ENCODE assay signal across 26 mouse cellular contexts in the genomic region with DNA sequence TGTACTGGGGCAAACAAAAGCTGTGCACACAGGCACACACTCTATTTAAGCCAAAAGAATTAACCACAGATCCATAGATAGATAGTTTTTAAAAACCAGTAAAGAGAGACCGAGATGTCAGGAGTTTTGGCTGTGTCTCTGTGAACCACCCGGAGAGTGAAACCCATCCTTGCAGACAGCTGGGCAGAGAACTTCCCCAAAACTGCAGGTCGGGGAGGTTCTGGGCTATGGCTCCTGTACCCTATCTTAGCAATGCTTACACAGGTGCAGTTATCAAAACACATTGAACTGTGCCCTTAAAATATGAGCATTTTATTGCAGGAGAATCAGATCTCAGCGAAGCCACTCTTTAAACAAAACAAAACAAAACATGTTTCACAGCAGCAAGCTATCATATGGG. TPM values are rescaled to one million over a fixed set of nuclear protein-coding genes. Genes with fewer than 3 reads are reported as not detected.
A peak's percentile ranks its signal among the peaks of the same experiment; 100 is the strongest.
DNase-seq lines count a peak whose midpoint lies in the region; ATAC-seq and TF ChIP-seq lines count a peak whose summit lies in the region.
"Had no signal": no experiment of that assay in that cellular context is flagged by ENCODE, and none has a peak within 500 bp of the region (broad histone marks: within the 10 kb centered on the region; RNA-seq: fewer than 3 reads in every experiment).

No protein-coding gene starts in this region.

- H3K36me3 ChIP-seq in heart, adult 2 months (ENCODE audit: control insufficient read depth, insufficient read depth, low read length) = no peaks in the 10 kb centered on the region
- H3K36me3 ChIP-seq in CH12.LX (replicated peaks in 1 of 2; ENCODE audit: control insufficient read depth in 1 of 2, insufficient read depth in 1 of 2, low read length in 1 of 2) = no peaks in the 10 kb centered on the region
- H3K36me3 ChIP-seq: embryonic facial prominence, embryonic 13.5 days; forebrain, embryonic 12.5 days; heart, embryonic 10.5 days; midbrain, embryonic 10.5 days; neural tube, embryonic 15.5 days had no signal

- no peak overlapping the region for H3K9ac ChIP-seq in heart, adult 2 months (ENCODE audit: low read depth, low read length)
- H3K9ac ChIP-seq in CH12.LX (ENCODE audit: insufficient read depth, low read depth) = no peak overlapping the region
- H3K9ac ChIP-seq: embryonic facial prominence, embryonic 13.5 days; forebrain, embryonic 12.5 days; hindbrain, embryonic 14.5 days; lung, embryonic 14.5 days; neural tube, embryonic 15.5 days had no signal

- no peaks in the 10 kb centered on the region for H3K27me3 ChIP-seq in heart, adult 2 months (ENCODE audit: control insufficient read depth, insufficient read depth, low read length)
- H3K27me3 ChIP-seq in CH12.LX (replicated peaks) = peaks cover 39% of the 10 kb centered on the region
- H3K27me3 ChIP-seq: embryonic facial prominence, embryonic 13.5 days; forebrain, embryonic 12.5 days; neural tube, embryonic 15.5 days; Patski had no signal

- ATAC-seq in megakaryocyte progenitor cell, adult 5-6 weeks (replicated peaks; ENCODE audit: poor library complexity) = 0 out of 2 replicates have a peak, but pooled peaks have one; percentile 19
- ATAC-seq: CD4-positive, CD25-positive, alpha-beta regulatory T cell, adult 4 months; inflammation-experienced regulatory T-cells, adult 6 months; Patski had no signal

- no peak overlapping the region for H3K4me2 ChIP-seq in CH12.LX (ENCODE audit: insufficient read depth, low read depth, poor library complexity, severe bottlenecking)
- H3K4me2 ChIP-seq: embryonic facial prominence, embryonic 13.5 days; forebrain, embryonic 12.5 days; hindbrain, embryonic 14.5 days; lung, embryonic 14.5 days; neural tube, embryonic 15.5 days had no signal

- no peak for TF ChIP-seq RAD21 in CH12.LX (IDR thresholded peaks at IDR 0.05; ENCODE audit: low read depth, low read length)

- WGBS in heart, adult 2 months = 77% methylated on average over 4 of the region's 4 CpGs

- H3K79me2 ChIP-seq in heart, adult 2 months (replicated peaks; ENCODE audit: control insufficient read depth, insufficient read depth, low read length) = no peaks in the 10 kb centered on the region; the same call in 1 of the 2 replicates
- no peaks in the 10 kb centered on the region; the same call in 1 of the 2 replicates for H3K79me2 ChIP-seq in CH12.LX (replicated peaks; ENCODE audit: control insufficient read depth, extremely low read depth, insufficient read depth, poor library complexity, severe bottlenecking)

- peaks cover 32% of the 10 kb centered on the region for H3K4me1 ChIP-seq in heart, adult 2 months (ENCODE audit: control insufficient read depth, insufficient read depth, low read length)
- H3K4me1 ChIP-seq in CH12.LX (ENCODE audit: control insufficient read depth in 1 of 2, insufficient read depth in 2 of 2) = peaks cover 27 to 72% of the 10 kb centered on the region in 2 experiments

- TF ChIP-seq POLR2A in heart, adult 2 months (IDR thresholded peaks at IDR 0.05; ENCODE audit: insufficient read depth, low read depth, low read length) = no peak
- TF ChIP-seq POLR2A in CH12.LX (IDR thresholded peaks at IDR 0.05; ENCODE audit: low read depth, low read length) = no peak

- TF ChIP-seq EP300 in heart, adult 2 months (IDR thresholded peaks at IDR 0.05; ENCODE audit: insufficient read depth, low read depth, low read length) = no peak
- TF ChIP-seq EP300 in CH12.LX (IDR thresholded peaks at IDR 0.05; ENCODE audit: low read length) = peak; percentile 50; the same call in 1 of the 2 replicates

- TF ChIP-seq CTCF in heart, adult 2 months (IDR thresholded peaks at IDR 0.05) = no peak
- TF ChIP-seq CTCF in CH12.LX (conservative IDR thresholded peaks at IDR 0.05 in 1 of 2, IDR thresholded peaks at IDR 0.05 in 1 of 2; ENCODE audit: low read depth in 2 of 2, low read length in 2 of 2) = no peak
- TF ChIP-seq CTCF in left cerebral cortex, adult 2 months (IDR thresholded peaks at IDR 0.05) = no peak

- no peak overlapping the region; the same call in 1 of the 2 replicates for H3K27ac ChIP-seq in heart, adult 2 months
- H3K27ac ChIP-seq in CH12.LX (ENCODE audit: insufficient read depth, low read depth) = no peak overlapping the region
- H3K27ac ChIP-seq in left cerebral cortex, adult 2 months = no peak overlapping the region
- H3K27ac ChIP-seq: embryonic facial prominence, embryonic 13.5 days; forebrain, embryonic 12.5 days; heart, embryonic 10.5 days; hindbrain, embryonic 14.5 days; midbrain, embryonic 10.5 days; neural tube, embryonic 15.5 days had no signal

- intact Hi-C loops in heart, adult 2 months (cut with DNase I) = no loop called here
- intact Hi-C loops in left cerebral cortex, adult 2 months (cut with DNase I) = no loop called here

- no peak overlapping the region for H3K4me3 ChIP-seq in heart, adult 2 months
- H3K4me3 ChIP-seq in CH12.LX (replicated peaks in 1 of 3; ENCODE audit: low read depth in 2 of 3, low read length in 2 of 3, poor library complexity in 1 of 3) = no peak overlapping the region
- H3K4me3 ChIP-seq in left cerebral cortex, adult 2 months = no peak overlapping the region
- H3K4me3 ChIP-seq: embryonic facial prominence, embryonic 13.5 days; erythroblast, embryonic 14.5 days; forebrain, embryonic 12.5 days; heart, embryonic 10.5 days; layer of hippocampus, adult 2 months; midbrain, embryonic 10.5 days; neural tube, embryonic 15.5 days had no signal

- H3K9me3 ChIP-seq in CH12.LX (replicated peaks; ENCODE audit: low read length) = no peaks in the 10 kb centered on the region
- H3K9me3 ChIP-seq: embryonic facial prominence, embryonic 13.5 days; forebrain, embryonic 12.5 days; heart, embryonic 10.5 days; midbrain, embryonic 10.5 days; neural tube, embryonic 15.5 days had no signal

- in situ Hi-C loops in CH12.LX (cut with MboI; ENCODE audit: low pct_ligation_motif_present, low pct_unique_long_range_greater_than_20kb, low sequenced_read_pairs) = no loop called here

- dilution Hi-C loops in CH12.LX (cut with MboI; ENCODE audit: extremely low pct_ligation_motif_present, extremely low pct_unique_long_range_greater_than_20kb, low sequenced_read_pairs) = no loop called here

- DNase-seq in heart, adult 11 months = peak; percentile 89
- DNase-seq in heart, adult 2 months = no peak
- DNase-seq in CH12.LX (ENCODE audit: extremely low read depth) = no peak
- peak; percentile 70 for DNase-seq in thymus, postnatal 14 days
- DNase-seq in kidney, adult 18-20 months = no peak
- no peak for DNase-seq in adrenal gland, adult 8-10 months
- no peak for DNase-seq in left cerebral cortex, adult 2 months (ENCODE audit: extremely low spot score in 1 of 2, low spot score in 2 of 2)
- DNase-seq: embryo, embryonic 11 days; gastrocnemius, postnatal 36 days; heart, postnatal 4 days; kidney, adult 8-10 months; kidney, postnatal 14 days; lung, embryonic 14.5 days; right cerebral cortex, postnatal 25 days had no signal

TF ChIP-seq in CH12.LX, 34 proteins besides CTCF, POLR2A, EP300 and RAD21:
- no peak for TF ChIP-seq E2F4 (IDR thresholded peaks at IDR 0.05; ENCODE audit: insufficient replicate concordance, low read depth, low read length)
- no peak for TF ChIP-seq USF1 (IDR thresholded peaks at IDR 0.05; ENCODE audit: low read depth, low read length)
- no peak for TF ChIP-seq TCF12 (IDR thresholded peaks at IDR 0.05; ENCODE audit: low read depth, low read length)
- TF ChIP-seq GABPA (IDR thresholded peaks at IDR 0.05; ENCODE audit: insufficient replicate concordance, low read depth, low read length) = no peak
- no peak for TF ChIP-seq SIN3A (IDR thresholded peaks at IDR 0.05; ENCODE audit: low read length)
- TF ChIP-seq TBP (conservative IDR thresholded peaks at IDR 0.05; ENCODE audit: low read depth, low read length) = no peak
- TF ChIP-seq JUN (IDR thresholded peaks at IDR 0.05; ENCODE audit: insufficient read depth, low read depth, low read length) = no peak
- TF ChIP-seq POLR2AphosphoS2 (IDR thresholded peaks at IDR 0.05; ENCODE audit: low read depth, low read length) = no peak
- TF ChIP-seq MYC (IDR thresholded peaks at IDR 0.05; ENCODE audit: low read depth, low read length) = no peak

RNA-seq across cellular contexts. Expression of a gene that starts 5.5 kb away (rescaled TPM):
- total RNA-seq in heart, adult 2 months (2021) = 10 to 100 TPM; 30.4 to 33.5 TPM
- 26.0 and 38.0 TPM in 2 replicates for polyA plus RNA-seq in heart, adult 2 months (2012; rRNA removed)
- 8.8 and 10.3 TPM in 2 replicates for total RNA-seq in CH12.LX (2012; rRNA removed)
- 3.7 and 4.4 TPM in 2 replicates for total RNA-seq in CH12.LX (2014; rRNA removed)
- 2.2 and 2.5 TPM in 2 replicates for polyA plus RNA-seq in CH12.LX (2012; ENCODE audit: insufficient read length, low read depth)
- 25.0 and 26.5 TPM in 2 replicates for total RNA-seq in megakaryocyte progenitor cell, adult 5-6 weeks (2015)
- total RNA-seq in megakaryocyte progenitor cell, adult 5-6 weeks (2017) = 37.6 and 45.7 TPM in 2 replicates
- total RNA-seq in adrenal gland, adult 8-10 months (2022) = 10 to 100 TPM; 33.3 to 53.8 (median 43.4) TPM
- 10 to 100 TPM; 57.9 to 59.0 TPM for total RNA-seq in left cerebral cortex, adult 2 months (2021)

RNA-seq across cellular contexts. Expression of a gene that starts 33.8 kb away (rescaled TPM):
- 10 to 100 TPM; 21.8 to 25.6 TPM for total RNA-seq in heart, adult 2 months (2021)
- 23.2 and 30.1 TPM in 2 replicates for polyA plus RNA-seq in heart, adult 2 months (2012; rRNA removed)
- total RNA-seq in CH12.LX (2012; rRNA removed) (15.0 and 20.2 TPM in 2 replicates), CH12.LX (2014; rRNA removed) (19.4 and 21.1 TPM in 2 replicates)
- polyA plus RNA-seq in CH12.LX (2012; ENCODE audit: insufficient read length, low read depth) = 16.5 and 17.6 TPM in 2 replicates
- 12.2 and 12.6 TPM in 2 replicates for total RNA-seq in megakaryocyte progenitor cell, adult 5-6 weeks (2015)
- 17.3 and 19.8 TPM in 2 replicates for total RNA-seq in megakaryocyte progenitor cell, adult 5-6 weeks (2017)
- 10 to 100 TPM; 36.6 to 49.1 (median 43.4) TPM for total RNA-seq in adrenal gland, adult 8-10 months (2022)
- total RNA-seq in left cerebral cortex, adult 2 months (2021) = 10 to 100 TPM; 32.8 to 34.3 TPM

Comparison
In these comparisons a context has a peak if more than half of its experiments do, and no peak if none do; other contexts are left out.
1. DNase-seq: peak in heart, adult 11 months (single experiment) and thymus, postnatal 14 days (single experiment); none in heart, adult 2 months (0 of 2), CH12.LX (single experiment), kidney, adult 18-20 months (single experiment), adrenal gland, adult 8-10 months (single experiment) and left cerebral cortex, adult 2 months (0 of 2).